Mouse (Mus musculus): ENCODE data around the gene Vmn2r4. TPM values are rescaled to one million over a fixed set of nuclear protein-coding genes. Genes with fewer than 3 reads are reported as not detected.

Gene Vmn2r4
- not detected in 2 replicates for polyA plus RNA-seq (2012; rRNA removed)

DNA sequence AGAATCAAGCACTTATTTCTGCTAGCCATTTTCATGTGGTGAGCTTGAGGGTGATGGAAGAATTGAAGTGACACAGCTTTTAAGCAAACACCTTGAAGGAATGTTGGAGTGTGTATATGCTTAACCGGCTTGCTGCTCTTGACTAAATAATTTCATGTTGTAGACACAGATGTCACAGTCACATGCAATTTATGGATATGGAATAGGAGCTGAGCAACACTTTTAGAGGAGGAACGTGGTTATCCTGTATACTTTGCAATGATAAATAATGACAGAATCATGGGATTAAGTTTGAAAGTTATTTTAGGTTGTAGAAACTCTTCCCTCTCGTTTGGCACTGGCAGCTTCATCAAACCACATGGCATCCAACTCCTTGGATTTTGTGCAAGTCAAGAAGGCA lies at the start of gene Vmn2r4:
Vmn2r4 (minus strand) TSS at position 101 of the 400 bp plus-strand sequence.

Other genes starting within 250 kb of the Vmn2r4 start
- not detected in 2 replicates for gene Vmn2r3, start 125.7 kb downstream of the Vmn2r4 start, polyA plus RNA-seq (2012; rRNA removed)
- gene Vmn2r5, start 94.5 kb upstream of the Vmn2r4 start, polyA plus RNA-seq (2012; rRNA removed), result 0.01 TPM in 1 of 2 replicates, not detected in the other
- gene Vmn2r6, start 150.5 kb upstream of the Vmn2r4 start, polyA plus RNA-seq (2012; rRNA removed), result not detected in 2 replicates